Mouse (Mus musculus): ENCODE data around the gene Zdhhc17.

GRCm38 (mm10) chr10:110945966-110946365 is 64.0 kb downstream of the Zdhhc17 start:
- TF ChIP-seq POLR2A (IDR thresholded peaks at IDR 0.05; ENCODE audit: borderline replicate concordance, extremely low read depth, low read depth, low read length) (no peak), CTCF (IDR thresholded peaks at IDR 0.05; ENCODE audit: insufficient read depth, low read length) (no peak)

All from lung, adult 2 months (tissue).